Mouse (Mus musculus) MEL (cell line): ENCODE data around the gene Gm960.

Experiments
- CTCF ChIP-seq, 3 experiments: IDR thresholded peaks in 2 of 3; conservative IDR thresholded peaks in 1 of 3; 2 replicates each; pipeline ENCODE4 v1.5.1; 2011 to 2012; ENCODE audit warnings: low read length in 3 of 3, low read depth in 2 of 3, mild to moderate bottlenecking in 2 of 3, improper control_type of control experiment in 1 of 3, inconsistent platforms in 1 of 3, mixed read lengths in 1 of 3, moderate library complexity in 1 of 3; ENCODE audit not compliant: control insufficient read depth in 1 of 3, insufficient read depth in 1 of 3, poor library complexity in 1 of 3, severe bottlenecking in 1 of 3
- ELF1 ChIP-seq: IDR thresholded peaks from 2 replicates; pipeline ENCODE4 v1.6.1; 2014; ENCODE audit warnings: low read depth, mild to moderate bottlenecking, inconsistent platforms, low read length, improper control_type of control experiment, moderate library complexity
- EP300 ChIP-seq, 2 experiments: IDR thresholded peaks; 2 replicates each; pipeline ENCODE4 v1.6.1; 2011; ENCODE audit warnings: improper control_type of control experiment in 2 of 2, low read length in 2 of 2, low read depth in 1 of 2, mild to moderate bottlenecking in 1 of 2
- GABPA ChIP-seq: IDR thresholded peaks from 2 replicates; pipeline ENCODE4 v1.6.1; 2012; ENCODE audit warnings: low read depth, mild to moderate bottlenecking, inconsistent platforms, low read length, improper control_type of control experiment, moderate library complexity
- MYB ChIP-seq: IDR thresholded peaks from 2 replicates; pipeline ENCODE4 v1.6.1; 2011; ENCODE audit warnings: mild to moderate bottlenecking, low read depth, low read length, improper control_type of control experiment
- POLR2A ChIP-seq, 2 experiments: IDR thresholded peaks; 2 replicates each; pipeline ENCODE4 v1.6.1; 2011 to 2012; ENCODE audit warnings: low read length in 2 of 2, mild to moderate bottlenecking in 2 of 2, control low read depth in 1 of 2, improper control_type of control experiment in 1 of 2, low read depth in 1 of 2, moderate library complexity in 1 of 2; ENCODE audit not compliant: control insufficient read depth in 1 of 2, insufficient read depth in 1 of 2, poor library complexity in 1 of 2
- POLR2AphosphoS5 ChIP-seq: IDR thresholded peaks from 2 replicates; pipeline ENCODE4 v1.6.1; 2012; ENCODE audit warnings: low read depth, borderline replicate concordance, mild to moderate bottlenecking, inconsistent platforms, low read length, moderate library complexity, mixed read lengths
- USF1 ChIP-seq: IDR thresholded peaks from 2 replicates; pipeline ENCODE4 v1.6.1; 2014; ENCODE audit warnings: low read depth, mild to moderate bottlenecking, inconsistent platforms, low read length, improper control_type of control experiment, moderate library complexity
- ZMIZ1 ChIP-seq: IDR thresholded peaks from 2 replicates; pipeline ENCODE4 v1.6.1; 2012; ENCODE audit warnings: low read depth, mild to moderate bottlenecking, inconsistent platforms, low read length, improper control_type of control experiment, moderate library complexity

- no peak for TF ChIP-seq CTCF (IDR thresholded peaks at IDR 0.05 in 2 of 3, conservative IDR thresholded peaks at IDR 0.05 in 1 of 3; ENCODE audit: control insufficient read depth in 1 of 3, insufficient read depth in 1 of 3, low read depth in 2 of 3, low read length in 3 of 3, poor library complexity in 1 of 3, severe bottlenecking in 1 of 3)
- TF ChIP-seq GABPA, result no peak
- TF ChIP-seq MYB, result no peak
- TF ChIP-seq POLR2A (IDR thresholded peaks at IDR 0.05; ENCODE audit: control insufficient read depth in 1 of 2, insufficient read depth in 1 of 2, low read depth in 1 of 2, low read length in 2 of 2, poor library complexity in 1 of 2), result no peak
- TF ChIP-seq EP300 (IDR thresholded peaks at IDR 0.05; ENCODE audit: low read depth in 1 of 2, low read length in 2 of 2), result no peak
- no peak for TF ChIP-seq ZMIZ1
- no peak for TF ChIP-seq POLR2AphosphoS5
- no peak for TF ChIP-seq USF1
- no peak for TF ChIP-seq ELF1
Observed at GRCm38 (mm10) chr19:4700656-4701055, 2.2 kb upstream of the Gm960 start.
